Mouse (Mus musculus) heart, embryonic 15.5 days (tissue): ENCODE results near the gene Cdk14. TPM values are rescaled to one million over a fixed set of nuclear protein-coding genes. Genes with fewer than 3 reads are reported as not detected.
"Not testable (repeated sequence)": the region's sequence is repeated elsewhere in the genome, so short reads cannot be mapped to it uniquely, and the experiment has no call there.

Experiments
- ATAC-seq: fragments of 200-750 bp; cut with Nextera tagmentation; replicated peaks from 2 replicates; pipeline ENCODE4 v1.8.0; 2017; ENCODE audit warnings: low read depth, moderate TSS enrichment; ENCODE audit not compliant: insufficient number of reproducible peaks, insufficient read depth, low FRiP score
- H3K27ac ChIP-seq: fragments of 300-500 bp; sonication (generic); 2 replicates; pipeline ENCODE4 v1.5.1; 2015; ENCODE audit warnings: mild to moderate bottlenecking, inconsistent platforms
- H3K27me3 ChIP-seq: fragments of 300-500 bp; sonication (generic); 2 replicates; pipeline ENCODE4 v1.6.1; 2015; ENCODE audit warnings: inconsistent platforms
- H3K36me3 ChIP-seq: fragments of 300-500 bp; sonication (generic); 2 replicates; pipeline ENCODE4 v1.6.1; 2015; ENCODE audit warnings: mild to moderate bottlenecking, inconsistent platforms
- H3K4me1 ChIP-seq: fragments of 300-500 bp; sonication (generic); replicated peaks from 2 replicates; pipeline ENCODE4 v1.6.1; 2015; ENCODE audit warnings: inconsistent platforms
- H3K4me2 ChIP-seq: fragments of 300-500 bp; sonication (generic); 2 replicates; pipeline ENCODE4 v1.6.1; 2015; ENCODE audit warnings: inconsistent platforms, mild to moderate bottlenecking, moderate library complexity
- H3K4me3 ChIP-seq: fragments of 300-500 bp; sonication (generic); 2 replicates; pipeline ENCODE4 v1.5.1; 2015; ENCODE audit warnings: mild to moderate bottlenecking, inconsistent platforms
- H3K9ac ChIP-seq: fragments of 300-500 bp; sonication (generic); 2 replicates; pipeline ENCODE4 v1.6.1; 2015; ENCODE audit warnings: mild to moderate bottlenecking, inconsistent platforms
- H3K9me3 ChIP-seq: fragments of 300-500 bp; sonication (generic); replicated peaks from 2 replicates; pipeline ENCODE4 v1.6.1; 2016; ENCODE audit warnings: inconsistent platforms
- WGBS: fragments of 180-500 bp; shearing (Covaris S2); methylation state at CpG from one replicate; pipeline ENCODE4 v1.1.7; 2015; ENCODE audit warnings: mixed read lengths; 5-methylcytosine and 5-hydroxymethylcytosine counted together
- polyA plus RNA-seq: library from polyadenylated mRNA; unstranded; fragments of >200 nt; fragmentation: Nextera tagmentation; extraction: Ambion mirVana; gene quantifications from 2 replicates; pipeline ENCODE4 v1.2.1, GENCODE M21; 2015

Cdk14 gene
- polyA plus RNA-seq, 1 experiment from 2014 or later, result 12.0 TPM

GRCm38 (mm10) chr5:5342410-5343137, 77.5 kb downstream of the Cdk14 start:
- 11% methylated on average over 11 of the region's 11 CpGs for WGBS
- no peaks in the 10 kb centered on the region for H3K27me3 ChIP-seq
- no peak overlapping the region for H3K9ac ChIP-seq
- H3K27ac ChIP-seq, result peak overlapping the region; percentile 90
- peaks cover 35% of the 10 kb centered on the region for H3K4me1 ChIP-seq
- H3K4me3 ChIP-seq, result peak overlapping the region; percentile 20
- peak; percentile 89 for ATAC-seq
- H3K9me3 ChIP-seq, result no peaks in the 10 kb centered on the region
- no peaks in the 10 kb centered on the region for H3K36me3 ChIP-seq
- peak overlapping the region; percentile 55 for H3K4me2 ChIP-seq

- no peaks in the 10 kb centered on the region for H3K27me3 ChIP-seq
- H3K36me3 ChIP-seq, result no peaks in the 10 kb centered on the region
- H3K9me3 ChIP-seq, result no peaks in the 10 kb centered on the region
- WGBS, result 28% methylated on average over 8 of the region's 8 CpGs
- H3K4me3 ChIP-seq, result no peak overlapping the region
- H3K27ac ChIP-seq, result peak overlapping the region; percentile 90
- no peak overlapping the region for H3K9ac ChIP-seq
- H3K4me1 ChIP-seq, result peaks cover 35% of the 10 kb centered on the region
- ATAC-seq, result peak; percentile 80
- peak overlapping the region; percentile 55 for H3K4me2 ChIP-seq
Observed at GRCm38 (mm10) chr5:5341611-5342010, 78.5 kb downstream of the Cdk14 start.

GRCm38 (mm10) chr5:5333916-5334315, 86.2 kb downstream of the Cdk14 start:
- Histone ChIP-seq H3K36me3 (no peaks in the 10 kb centered on the region), H3K27me3 (no peaks in the 10 kb centered on the region), H3K27ac (no peak overlapping the region), H3K9me3 (no peaks in the 10 kb centered on the region), H3K4me2 (no peak overlapping the region), H3K9ac (no peak overlapping the region), H3K4me1 (peaks cover 4% of the 10 kb centered on the region; the same call in 1 of the 2 replicates), H3K4me3 (no peak overlapping the region)
- ATAC-seq, result no peak
- 85% methylated on average over 8 of the region's 8 CpGs for WGBS

GRCm38 (mm10) chr5:5330926-5331460, 89.1 kb downstream of the Cdk14 start:
- WGBS, result 59% methylated on average over 10 of the region's 10 CpGs
- Histone ChIP-seq H3K9ac (no peak overlapping the region), H3K36me3 (no peaks in the 10 kb centered on the region), H3K27me3 (no peaks in the 10 kb centered on the region), H3K4me2 (no peak overlapping the region), H3K4me3 (no peak overlapping the region), H3K4me1 (peaks cover 4% of the 10 kb centered on the region; the same call in 1 of the 2 replicates), H3K27ac (no peak overlapping the region), H3K9me3 (no peaks in the 10 kb centered on the region)
- ATAC-seq, result no peak

- H3K4me2 ChIP-seq, H3K36me3 ChIP-seq, H3K4me3 ChIP-seq, H3K9me3 ChIP-seq, H3K27me3 ChIP-seq, H3K27ac ChIP-seq, H3K4me1 ChIP-seq, H3K9ac ChIP-seq, ATAC-seq: not testable (repeated sequence)
- 90% methylated on average over 2 of the region's 2 CpGs for WGBS
Observed at GRCm38 (mm10) chr5:5329018-5329417, 91.1 kb downstream of the Cdk14 start.

- Histone ChIP-seq H3K27ac (no peak overlapping the region), H3K4me1 (peaks cover 4% of the 10 kb centered on the region; the same call in 1 of the 2 replicates), H3K9ac (no peak overlapping the region), H3K4me2 (no peak overlapping the region), H3K9me3 (no peaks in the 10 kb centered on the region), H3K36me3 (no peaks in the 10 kb centered on the region), H3K4me3 (no peak overlapping the region), H3K27me3 (no peaks in the 10 kb centered on the region)
- 94% methylated on average over 2 of the region's 2 CpGs for WGBS
- no peak for ATAC-seq
Observed at GRCm38 (mm10) chr5:5326716-5327115, 93.4 kb downstream of the Cdk14 start.

GRCm38 (mm10) chr5:5322699-5323098, 97.4 kb downstream of the Cdk14 start:
- Histone ChIP-seq H3K27ac (no peak overlapping the region), H3K4me3 (no peak overlapping the region), H3K27me3 (no peaks in the 10 kb centered on the region), H3K4me1 (peaks cover 12% of the 10 kb centered on the region), H3K9ac (no peak overlapping the region), H3K9me3 (no peaks in the 10 kb centered on the region), H3K36me3 (no peaks in the 10 kb centered on the region), H3K4me2 (no peak overlapping the region)
- WGBS, result 90% methylated on average over 8 of the region's 8 CpGs
- no peak for ATAC-seq

GRCm38 (mm10) chr5:5320506-5321181, 99.5 kb downstream of the Cdk14 start:
- Histone ChIP-seq H3K9ac (no peak overlapping the region), H3K27ac (peak overlapping the region; percentile 49; the same call in 1 of the 2 replicates), H3K4me1 (peaks cover 12% of the 10 kb centered on the region), H3K27me3 (no peaks in the 10 kb centered on the region), H3K4me2 (0 out of 2 replicates have a peak overlapping the region, but pooled peaks have one; percentile 1), H3K9me3 (no peaks in the 10 kb centered on the region), H3K4me3 (no peak overlapping the region), H3K36me3 (no peaks in the 10 kb centered on the region)
- no peak for ATAC-seq
- 55% methylated on average over 2 of the region's 2 CpGs for WGBS

- Histone ChIP-seq H3K9me3 (no peaks in the 10 kb centered on the region), H3K4me3 (no peak overlapping the region), H3K9ac (no peak overlapping the region), H3K27me3 (no peaks in the 10 kb centered on the region), H3K4me2 (0 out of 2 replicates have a peak overlapping the region, but pooled peaks have one; percentile 1), H3K36me3 (no peaks in the 10 kb centered on the region), H3K4me1 (peaks cover 12% of the 10 kb centered on the region), H3K27ac (peak overlapping the region; percentile 49; the same call in 1 of the 2 replicates)
- no peak for ATAC-seq
- WGBS, result 59% methylated on average over 8 of the region's 8 CpGs
Observed at GRCm38 (mm10) chr5:5319824-5320505, 100.1 kb downstream of the Cdk14 start.

GRCm38 (mm10) chr5:5314270-5314669, 105.8 kb downstream of the Cdk14 start:
- no peak for ATAC-seq

GRCm38 (mm10) chr5:5313195-5313760, 106.8 kb downstream of the Cdk14 start:
- ATAC-seq, result no peak
- H3K27ac ChIP-seq, result peak overlapping the region; percentile 29
- no peak overlapping the region for H3K4me3 ChIP-seq

More at GRCm38 (mm10) chr5:5314270-5314669, 105.8 kb downstream of the Cdk14 start:
- WGBS, result 75% methylated on average over 6 of the region's 6 CpGs
- H3K36me3 ChIP-seq, result no peaks in the 10 kb centered on the region
- H3K4me2 ChIP-seq, result no peak overlapping the region
- no peaks in the 10 kb centered on the region for H3K27me3 ChIP-seq
- H3K9ac ChIP-seq, result no peak overlapping the region
- no peak overlapping the region for H3K4me3 ChIP-seq
- H3K4me1 ChIP-seq, result peaks cover 18% of the 10 kb centered on the region
- H3K9me3 ChIP-seq, result no peaks in the 10 kb centered on the region
- H3K27ac ChIP-seq, result no peak overlapping the region

More at GRCm38 (mm10) chr5:5313195-5313760, 106.8 kb downstream of the Cdk14 start:
- H3K9me3 ChIP-seq, result no peaks in the 10 kb centered on the region
- H3K27me3 ChIP-seq, result no peaks in the 10 kb centered on the region
- H3K4me2 ChIP-seq, result peak overlapping the region; percentile 23; the same call in 1 of the 2 replicates
- no peaks in the 10 kb centered on the region for H3K36me3 ChIP-seq
- H3K4me1 ChIP-seq, result peaks cover 18% of the 10 kb centered on the region
- no peak overlapping the region for H3K9ac ChIP-seq
- 39% methylated on average over 9 of the region's 9 CpGs for WGBS
